Mouse (Mus musculus): ENCODE results near the gene Fnip1.

GRCm38 (mm10) chr11:54542414-54542813 lies 104.4 kb downstream of the Fnip1 start:
- TF ChIP-seq POLR2A (IDR thresholded peaks at IDR 0.05; ENCODE audit: borderline replicate concordance, low read depth, low read length) (no peak), CTCF (IDR thresholded peaks at IDR 0.05; ENCODE audit: low read depth, low read length) (no peak)

Data from bone marrow macrophage, adult 2 months (primary cell).